Mouse (Mus musculus): ENCODE measurements at regions not wholly inside any gene's neighbourhood (a gene's known extent, or its start where the extent isn't known, plus 50 kb on each side); places are given as distances from the start of the nearest gene placed in this dataset.

DNA sequence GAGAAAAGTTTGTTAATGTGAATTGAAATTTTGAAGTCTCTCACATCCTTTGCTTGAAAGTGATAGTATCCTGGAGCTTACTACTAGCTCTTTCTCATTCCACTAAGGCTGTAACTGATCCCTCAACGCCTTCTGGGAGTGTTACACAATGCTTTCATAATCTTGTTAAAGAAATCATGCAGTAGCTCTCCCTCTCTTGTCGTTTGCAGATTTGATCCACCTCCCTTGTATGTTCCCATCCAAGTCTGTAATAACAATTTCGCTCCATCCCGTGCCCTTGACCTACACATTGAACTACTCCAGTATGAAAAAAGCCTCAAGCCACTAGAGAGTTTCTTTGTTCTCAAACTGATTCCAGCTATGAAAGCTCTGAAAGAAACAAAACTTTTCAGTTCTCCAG, 63.9 kb upstream of the Fibin start:
- peak; percentile 6 for DNase-seq

DNA sequence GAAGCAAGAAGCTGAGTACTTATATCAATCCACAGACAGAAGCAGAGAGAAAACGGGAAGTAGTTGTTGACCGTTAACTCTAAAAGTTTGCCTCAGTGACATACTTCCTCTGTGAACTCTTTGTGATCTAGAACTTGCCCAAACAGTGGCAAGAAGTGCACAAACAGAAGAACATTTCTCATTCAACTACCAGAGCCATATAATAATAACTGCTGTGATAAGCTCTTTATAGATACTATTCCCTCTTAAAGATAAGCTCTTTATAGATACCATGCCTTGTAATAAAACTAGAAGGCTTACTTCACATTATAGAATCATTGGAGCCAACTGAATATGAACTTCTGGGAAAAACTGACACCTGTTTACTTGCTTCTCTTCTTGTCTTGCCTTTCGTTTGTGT, 89.7 kb upstream of the Fibin start:
- DNase-seq, result no peak

DNA sequence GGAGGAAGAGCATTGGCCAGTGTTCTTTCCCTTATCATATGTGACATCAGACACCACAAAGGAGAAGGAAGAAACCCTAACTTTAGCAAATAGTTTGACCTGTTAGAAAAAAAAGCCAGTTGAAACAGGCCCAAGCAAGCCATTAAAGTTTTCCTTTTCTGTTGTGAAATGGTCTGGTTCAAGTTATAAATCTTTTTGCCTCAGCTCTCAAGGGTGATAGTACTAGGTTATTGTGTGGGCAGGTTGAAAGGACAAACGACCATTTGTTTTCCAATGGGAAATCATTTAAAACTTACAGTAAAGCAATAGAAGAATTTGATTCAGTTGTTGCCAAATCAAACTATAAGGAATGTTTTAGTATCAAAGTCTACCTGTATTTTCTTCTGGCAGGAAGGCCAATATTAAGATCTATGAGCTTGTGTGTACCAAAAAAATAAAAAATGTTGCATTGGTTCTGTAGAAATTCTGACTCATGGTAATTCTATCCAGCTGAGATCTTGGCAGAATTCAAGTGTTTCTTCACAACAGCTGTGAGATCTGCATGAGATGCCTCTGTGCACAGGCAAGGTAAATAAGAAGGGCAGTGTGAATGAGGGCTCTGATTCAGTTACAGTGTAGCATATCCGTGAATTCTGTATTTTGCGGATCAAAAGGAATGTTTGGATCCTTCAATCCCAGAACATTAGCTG, 109.5 kb upstream of the Fibin start:
- no peak for DNase-seq

DNA sequence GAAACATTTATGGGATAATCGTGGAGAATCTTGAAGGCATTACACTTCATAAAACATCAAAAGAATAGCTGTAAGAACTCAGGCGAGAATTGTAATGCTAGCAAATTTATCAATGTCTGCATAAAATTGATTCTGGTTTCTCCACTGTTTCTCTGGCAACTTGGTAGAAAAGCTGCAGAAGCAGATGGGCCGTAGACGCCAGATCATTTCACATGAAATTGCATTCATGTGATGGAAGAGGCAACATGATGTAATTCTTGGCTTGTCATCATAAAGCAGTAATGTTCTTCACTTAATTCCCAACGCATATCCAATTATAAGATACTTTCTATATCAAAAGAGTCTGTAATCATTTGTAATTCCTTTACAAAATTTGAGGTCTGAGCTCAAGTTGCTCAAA, 113.6 kb upstream of the Fibin start:
- no peak for DNase-seq

DNA sequence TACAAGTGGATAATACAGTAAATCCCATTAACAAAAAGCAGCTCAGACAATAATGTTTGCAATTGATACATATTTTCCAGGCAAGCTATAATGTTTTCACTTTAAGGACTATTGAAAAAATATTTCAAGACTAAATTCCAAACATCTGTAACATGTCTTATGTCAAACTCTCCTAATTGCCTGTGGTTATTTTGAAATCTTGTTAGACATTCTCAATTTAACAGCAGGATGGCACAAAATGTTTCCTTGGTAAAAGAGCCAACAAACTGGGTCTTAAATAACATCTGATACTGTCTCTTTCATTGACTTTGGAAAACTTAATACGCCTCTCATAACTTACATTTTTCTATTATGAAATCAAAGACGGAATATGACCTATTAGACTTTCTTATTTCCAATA, 115.8 kb upstream of the Slc5a12 start:
- no peak for DNase-seq

DNA sequence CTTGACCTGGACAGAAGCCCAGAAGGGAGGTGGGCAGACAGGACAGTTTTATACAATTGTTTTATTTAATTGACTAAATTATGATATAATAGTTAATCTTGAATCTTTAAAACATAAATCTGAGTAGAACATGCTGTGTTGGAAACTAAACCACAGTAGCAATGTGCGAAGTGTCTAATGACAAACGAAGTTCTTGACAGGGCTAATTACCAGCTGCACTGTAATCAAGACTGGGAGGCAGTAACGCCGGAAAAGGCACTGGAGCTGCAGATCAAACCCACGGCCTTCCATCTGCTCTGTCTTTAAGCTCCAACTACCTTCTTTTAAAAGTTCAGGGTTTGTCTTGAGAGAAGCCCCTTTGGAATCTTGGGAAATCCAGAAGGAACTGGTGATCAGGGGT, 110.9 kb upstream of the Slc5a12 start:
- no peak for DNase-seq

DNA sequence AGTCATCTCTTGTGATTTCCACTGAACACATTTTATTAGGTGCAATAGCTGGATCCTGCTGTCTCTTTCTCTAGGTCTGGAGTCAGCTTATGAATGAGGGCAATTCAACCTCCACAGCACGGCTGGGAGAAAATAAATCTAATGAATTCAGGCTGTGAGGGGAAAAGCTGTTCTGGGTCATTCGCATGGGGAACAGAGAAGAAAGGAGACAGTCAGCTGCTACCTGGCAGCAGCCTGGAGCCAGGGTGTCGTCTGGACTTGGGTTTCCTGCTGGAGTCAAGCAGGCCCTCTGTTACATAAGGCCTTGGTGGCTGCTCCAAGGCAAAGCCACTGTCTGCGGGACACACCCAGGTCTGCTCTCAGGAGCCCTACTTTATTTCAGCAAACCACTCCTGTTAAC, 110.4 kb upstream of the Slc5a12 start:
- no peak for DNase-seq

DNA sequence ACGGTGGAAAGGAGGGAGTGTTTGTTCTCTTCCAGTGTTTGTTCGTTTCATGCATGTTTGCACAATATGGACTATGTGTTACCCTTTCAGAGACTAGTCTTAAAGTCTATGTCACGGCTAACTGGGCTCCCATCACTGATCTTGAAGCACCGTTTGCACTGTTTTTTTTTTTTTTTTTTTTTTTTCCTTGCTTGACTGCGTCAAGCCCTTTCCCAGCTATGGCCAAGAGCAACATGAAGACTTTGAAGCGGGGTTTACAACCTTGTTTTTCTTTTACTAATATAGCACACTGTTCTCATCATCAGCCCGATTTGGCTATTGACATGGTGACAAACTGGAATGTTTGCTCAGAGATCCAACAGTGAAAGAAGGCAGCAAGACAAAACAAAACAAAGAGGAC, 109.1 kb upstream of the Slc5a12 start:
- DNase-seq, result no peak

DNA sequence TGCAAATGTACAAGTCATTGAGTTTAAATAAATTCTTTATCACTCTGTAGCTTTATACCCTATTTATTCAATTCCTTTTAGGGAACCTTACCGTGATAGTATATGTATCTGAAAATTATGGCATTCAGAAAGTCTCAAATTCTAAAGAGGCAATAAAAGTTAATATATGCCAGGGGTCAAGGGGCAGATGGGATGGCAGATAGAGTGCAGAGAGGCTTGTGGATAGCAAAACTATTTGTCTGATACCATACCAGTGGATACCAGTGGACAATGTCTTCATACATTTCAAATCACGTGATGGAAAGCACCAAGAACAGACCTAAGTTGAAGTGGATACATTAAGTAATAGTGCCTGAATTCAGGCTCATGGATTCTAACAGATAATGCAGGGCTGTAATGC, 95.3 kb upstream of the Slc5a12 start:
- no peak for DNase-seq

DNA sequence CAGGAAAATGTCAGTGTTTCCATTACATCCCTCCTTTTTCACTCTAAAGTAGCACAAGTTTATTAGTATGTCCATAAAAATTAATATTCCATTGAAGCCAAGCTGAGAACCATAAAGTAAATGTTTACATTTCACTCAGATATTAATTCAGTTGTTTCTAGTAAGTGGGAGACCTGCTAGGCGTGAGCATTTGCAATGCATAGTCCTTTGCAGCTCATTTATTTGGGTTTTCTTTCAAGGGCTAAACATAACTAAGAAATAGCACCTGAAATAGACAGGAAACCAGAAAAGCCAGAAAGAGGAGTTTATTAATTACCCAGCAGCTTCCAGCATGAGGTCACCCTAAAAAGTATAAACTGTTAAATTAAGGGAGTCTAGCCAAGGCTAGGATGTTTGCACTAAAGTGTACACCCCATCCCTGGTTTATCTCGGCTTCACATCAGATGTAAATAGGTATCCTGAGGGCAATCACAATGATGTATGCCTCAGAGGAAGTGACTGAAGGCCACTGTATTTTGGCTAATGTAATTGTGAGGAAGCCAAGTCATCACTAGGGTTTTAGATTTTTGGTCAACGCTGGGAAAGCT, 88.8 kb upstream of the Slc5a12 start:
- DNase-seq, result no peak

DNA sequence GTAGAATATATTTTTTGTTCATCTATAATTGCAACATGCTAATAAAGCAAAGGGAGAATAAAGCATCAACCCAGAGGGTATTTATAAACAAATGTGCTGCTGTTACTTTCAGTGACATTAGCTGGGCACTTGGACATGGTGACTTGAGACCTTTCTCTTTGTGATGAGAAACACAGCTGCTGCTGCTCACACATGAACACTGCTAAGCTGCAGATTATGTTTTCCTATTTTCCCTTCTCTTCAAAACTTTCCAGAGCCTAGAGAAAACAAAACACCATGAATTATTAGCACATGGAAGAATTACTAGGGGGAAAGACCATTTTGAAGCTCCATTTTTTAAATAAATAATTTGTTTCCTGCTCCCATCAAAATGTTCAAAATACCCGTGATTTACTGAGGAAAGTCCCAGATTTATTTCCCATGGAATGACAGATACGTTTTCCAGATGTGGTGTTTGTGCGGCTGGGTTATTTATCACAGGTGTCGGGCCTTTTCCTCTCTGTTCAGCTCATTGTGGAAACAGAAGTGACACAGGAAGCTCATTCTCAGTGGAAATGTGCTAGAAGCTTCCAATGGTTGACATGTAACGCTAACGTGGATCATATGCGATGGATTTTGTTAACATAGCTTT, 73.8 kb upstream of the Slc5a12 start:
- DNase-seq, result no peak

DNA sequence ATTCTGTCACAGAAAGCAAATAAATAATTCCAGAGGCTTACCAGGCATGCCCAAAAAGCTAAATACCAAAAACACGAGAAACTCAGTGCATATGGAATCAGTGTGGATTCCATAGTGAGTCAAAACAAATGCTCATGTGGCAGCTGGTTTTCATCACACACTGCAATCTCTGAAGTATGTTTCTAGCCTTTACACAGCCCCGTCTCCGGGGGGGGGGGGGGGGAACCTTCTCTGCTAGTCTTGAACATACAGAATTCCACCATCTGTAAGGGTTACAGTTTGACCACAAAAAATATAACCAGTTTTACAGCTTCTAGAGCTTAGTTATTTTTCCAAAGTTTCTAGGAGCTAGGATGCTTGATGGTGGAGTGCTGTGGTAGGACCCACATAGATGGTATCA, 68.9 kb upstream of the Slc5a12 start:
- DNase-seq, result no peak

DNA sequence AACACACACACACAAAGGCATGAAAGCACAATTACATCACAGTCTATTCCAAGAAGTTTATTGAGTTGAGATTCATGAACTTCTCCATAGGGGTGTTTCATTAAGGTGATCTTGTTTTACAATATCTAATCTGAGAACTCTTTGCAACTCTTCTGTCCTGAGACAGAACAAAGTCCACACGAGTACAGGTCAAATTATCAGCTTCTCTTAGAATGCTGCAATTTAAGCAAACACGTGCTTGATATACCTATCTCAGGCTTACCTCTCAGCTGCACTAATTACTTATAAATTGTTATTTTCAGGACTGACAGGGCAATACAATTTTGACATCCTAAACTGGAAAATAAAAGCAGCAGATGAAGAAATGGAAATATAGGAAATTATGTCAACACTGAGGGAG, 57.0 kb upstream of the Slc5a12 start:
- DNase-seq, result no peak

DNA sequence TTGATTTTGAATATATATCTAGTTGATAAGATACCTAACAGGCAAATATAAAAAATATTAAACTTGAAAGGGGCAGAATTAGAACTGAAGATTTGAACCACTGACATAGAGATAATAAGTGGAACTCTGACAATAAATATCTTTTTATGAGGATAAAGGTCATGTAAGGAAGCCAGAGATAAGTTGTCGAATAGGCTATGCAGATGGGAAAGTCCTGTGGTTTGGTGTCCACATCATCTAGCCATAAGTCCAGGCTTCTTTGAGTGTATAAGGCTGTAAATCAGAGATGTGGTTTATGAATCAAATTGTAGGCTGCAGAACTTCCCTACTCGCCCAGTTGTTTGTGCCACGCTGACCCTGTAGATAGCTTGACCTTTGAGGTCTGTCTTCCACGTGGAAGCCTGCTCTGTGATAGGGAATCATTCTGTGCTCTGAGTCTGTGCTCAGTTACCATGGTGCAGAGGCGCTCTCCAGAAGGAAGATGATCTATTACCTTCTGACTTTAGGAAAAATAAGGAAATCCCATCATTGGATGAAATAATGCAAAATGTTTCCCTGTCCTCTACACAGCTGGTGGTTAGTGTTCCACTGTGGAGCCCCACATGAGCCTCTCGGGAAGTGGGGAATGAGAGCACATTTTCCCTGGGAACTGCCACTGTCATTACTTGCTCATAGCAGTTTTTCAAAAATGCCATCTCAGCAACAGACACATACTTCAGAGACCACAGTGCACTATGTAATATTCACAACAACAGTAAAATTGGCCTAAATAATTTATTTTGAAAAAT, 56.3 kb upstream of the Slc5a12 start:
- no peak for DNase-seq

DNA sequence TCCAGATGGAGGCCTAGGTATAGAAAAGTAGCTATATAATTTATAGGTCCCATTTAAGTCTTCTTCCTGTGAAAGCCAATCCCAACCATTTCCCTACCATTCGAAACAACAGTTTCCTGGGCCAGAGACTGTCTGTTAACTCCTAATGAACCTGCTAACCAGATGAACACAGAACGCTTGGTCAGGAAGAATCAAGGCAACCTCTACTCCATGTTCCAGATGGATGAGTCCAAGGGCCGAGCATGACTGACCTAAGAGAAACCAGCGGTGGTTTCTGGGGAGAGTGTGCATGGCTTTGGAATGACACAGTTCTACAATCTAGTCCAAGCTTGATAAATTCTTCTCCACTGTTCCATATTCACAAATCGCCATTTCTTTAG, 55.8 kb upstream of the Slc5a12 start:
- DNase-seq, result no peak

All from adrenal gland, postnatal 14 days (tissue).